Mouse (Mus musculus): ENCODE results near the gene Adamtsl2. TPM values are rescaled to one million over a fixed set of nuclear protein-coding genes. Genes with fewer than 3 reads are reported as not detected.

Adamtsl2 gene
- total and polyA plus RNA-seq, 2 experiments from 2014 or later: 9.3 to 17.0 TPM

DNA sequence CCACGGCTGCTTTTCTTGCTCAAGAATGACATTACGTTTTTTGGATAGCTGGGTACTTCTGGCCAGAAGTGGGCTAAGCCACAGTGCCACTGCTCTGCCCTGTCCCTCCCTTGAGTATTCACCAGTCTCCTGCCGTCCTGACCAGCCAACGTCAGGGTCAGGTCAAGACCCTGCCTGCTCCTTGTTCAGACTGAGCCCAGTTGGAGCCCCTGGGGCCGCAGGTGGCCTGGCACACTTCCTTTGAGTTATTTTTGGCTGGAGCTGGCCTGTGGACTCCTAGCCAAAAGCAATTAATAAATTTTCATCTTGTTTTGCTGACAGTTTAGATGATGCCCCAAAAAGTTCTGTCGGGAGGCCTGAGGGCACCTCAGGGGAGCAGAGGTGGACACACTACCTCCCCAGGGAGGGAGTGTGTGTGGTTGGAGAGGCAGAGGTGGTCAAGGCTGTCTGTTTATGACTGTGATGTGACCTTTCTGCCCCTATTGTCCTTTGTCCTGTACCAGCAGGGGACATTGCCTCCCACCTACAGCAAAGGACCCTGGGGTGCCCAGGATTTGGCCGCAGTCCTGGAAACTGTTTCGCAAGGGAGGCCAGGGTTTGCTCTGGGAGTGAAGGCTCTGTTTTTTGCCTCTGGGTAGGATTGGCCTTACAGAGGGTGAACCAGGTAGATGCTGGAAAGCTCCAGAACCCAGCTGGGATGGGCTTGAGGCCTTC lies 36.9 kb upstream of the Adamtsl2 start:
- DNase-seq (ENCODE audit: low spot score) (no peak), ATAC-seq (ENCODE audit: low FRiP score) (no peak)
- no peak overlapping the region for H3K4me3 ChIP-seq (ENCODE audit: low read depth, low read length)
- TF ChIP-seq CTCF (IDR thresholded peaks at IDR 0.05): no peak
- no peak overlapping the region for H3K9ac ChIP-seq (replicated peaks; ENCODE audit: low read length, poor library complexity, severe bottlenecking)
- no peak overlapping the region for H3K4me2 ChIP-seq (ENCODE audit: low read depth, low read length, poor library complexity, severe bottlenecking)
- H3K27ac ChIP-seq (ENCODE audit: low read depth, low read length): no peak overlapping the region
- no peaks in the 10 kb centered on the region for H3K9me3 ChIP-seq (ENCODE audit: low read length)
- WGBS: 74% methylated on average over 8 of the region's 8 CpGs
- H3K27me3 ChIP-seq (ENCODE audit: insufficient read depth, low read length): no peaks in the 10 kb centered on the region
- H3K36me3 ChIP-seq (ENCODE audit: insufficient read depth, low read length): no peaks in the 10 kb centered on the region
- no peaks in the 10 kb centered on the region for H3K4me1 ChIP-seq (ENCODE audit: insufficient read depth, low read length)

DNA sequence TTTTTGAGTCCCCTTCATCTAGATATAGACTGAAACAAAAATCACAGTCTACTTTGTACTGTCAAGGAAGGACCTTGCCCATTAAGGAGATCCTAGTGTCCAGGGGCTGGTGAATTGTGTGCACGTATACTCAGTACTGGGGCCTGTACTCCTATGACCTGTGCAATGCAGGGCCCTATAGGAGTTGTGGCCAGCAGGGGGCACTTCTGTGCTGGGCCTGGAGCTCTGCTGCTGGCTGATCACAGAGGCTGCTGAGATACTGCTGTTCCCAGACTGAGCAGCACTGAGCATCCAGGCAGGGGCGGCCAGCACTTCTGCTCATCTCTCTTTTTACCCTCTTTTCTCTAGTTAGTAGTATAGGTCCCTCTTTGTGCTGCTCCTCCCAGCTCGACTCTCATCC lies 35.7 kb upstream of the Adamtsl2 start:
- ATAC-seq (ENCODE audit: low FRiP score) (peak; percentile 76), DNase-seq (ENCODE audit: low spot score) (peak; percentile 90)
- TF ChIP-seq CTCF (IDR thresholded peaks at IDR 0.05): peak; percentile 93
- Histone ChIP-seq H3K9me3 (ENCODE audit: low read length) (no peaks in the 10 kb centered on the region), H3K27ac (ENCODE audit: low read depth, low read length) (no peak overlapping the region), H3K27me3 (ENCODE audit: insufficient read depth, low read length) (no peaks in the 10 kb centered on the region), H3K4me1 (ENCODE audit: insufficient read depth, low read length) (no peaks in the 10 kb centered on the region), H3K36me3 (ENCODE audit: insufficient read depth, low read length) (no peaks in the 10 kb centered on the region), H3K4me3 (ENCODE audit: low read depth, low read length) (no peak overlapping the region), H3K4me2 (ENCODE audit: low read depth, low read length, poor library complexity, severe bottlenecking) (no peak overlapping the region), H3K9ac (replicated peaks; ENCODE audit: low read length, poor library complexity, severe bottlenecking) (no peak overlapping the region)
- WGBS: 24% methylated on average over 3 of the region's 3 CpGs

DNA sequence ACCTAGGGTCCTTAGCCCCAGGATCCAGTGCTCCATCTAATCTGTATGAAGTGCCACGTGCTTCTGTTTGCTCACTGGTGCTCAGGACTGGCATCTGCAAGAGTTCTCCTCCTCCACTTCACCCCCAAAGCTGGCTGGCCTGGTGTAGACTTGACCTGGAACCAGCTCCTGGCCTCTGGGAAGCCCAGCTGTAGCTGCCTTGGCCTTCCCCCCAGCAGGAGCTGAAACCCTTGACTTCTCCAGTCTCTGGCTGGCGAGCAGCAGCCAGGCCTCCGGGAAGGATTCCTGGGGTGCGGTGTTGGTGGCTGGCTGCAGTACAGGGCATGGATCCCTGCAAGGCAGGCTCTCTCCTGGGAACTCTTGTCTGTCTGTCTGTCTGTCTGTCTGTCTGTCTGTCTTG lies 35.0 kb upstream of the Adamtsl2 start:
- H3K9ac ChIP-seq (replicated peaks; ENCODE audit: low read length, poor library complexity, severe bottlenecking): no peak overlapping the region
- TF ChIP-seq CTCF (IDR thresholded peaks at IDR 0.05): no peak
- WGBS: 68% methylated on average over 4 of the region's 4 CpGs
- ATAC-seq (ENCODE audit: low FRiP score) (no peak), DNase-seq (ENCODE audit: low spot score) (no peak)
- H3K9me3 ChIP-seq (ENCODE audit: low read length): no peaks in the 10 kb centered on the region
- no peaks in the 10 kb centered on the region for H3K27me3 ChIP-seq (ENCODE audit: insufficient read depth, low read length)
- H3K27ac ChIP-seq (ENCODE audit: low read depth, low read length): no peak overlapping the region
- H3K4me1 ChIP-seq (ENCODE audit: insufficient read depth, low read length): no peaks in the 10 kb centered on the region
- no peak overlapping the region for H3K4me3 ChIP-seq (ENCODE audit: low read depth, low read length)
- H3K36me3 ChIP-seq (ENCODE audit: insufficient read depth, low read length): no peaks in the 10 kb centered on the region
- H3K4me2 ChIP-seq (ENCODE audit: low read depth, low read length, poor library complexity, severe bottlenecking): no peak overlapping the region

DNA sequence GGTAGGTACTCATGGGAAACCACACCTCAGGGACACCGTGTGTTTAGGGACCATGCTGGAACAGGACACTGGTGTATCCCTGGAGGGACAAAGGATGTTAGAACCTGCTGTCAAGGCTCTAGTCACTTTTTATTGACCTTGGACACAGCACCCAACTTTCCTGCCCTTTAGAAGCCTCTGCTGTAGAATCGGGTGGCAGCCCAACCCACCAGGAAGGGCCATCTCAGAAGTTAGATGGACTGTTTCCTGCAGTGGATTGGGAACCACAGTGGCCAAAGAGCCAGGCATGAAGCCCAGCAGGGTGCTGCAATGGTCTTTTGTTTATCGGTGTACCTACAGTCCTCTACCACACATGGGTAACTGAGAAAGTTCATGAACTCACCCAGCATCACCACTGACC lies 34.5 kb upstream of the Adamtsl2 start:
- H3K27me3 ChIP-seq (ENCODE audit: insufficient read depth, low read length): no peaks in the 10 kb centered on the region
- no peak for TF ChIP-seq CTCF (IDR thresholded peaks at IDR 0.05)

GRCm38 (mm10) chr2:27045979-27046770 lies 33.0 kb upstream of the Adamtsl2 start:
- Histone ChIP-seq H3K4me3 (ENCODE audit: low read depth, low read length) (no peak overlapping the region), H3K36me3 (ENCODE audit: insufficient read depth, low read length) (no peaks in the 10 kb centered on the region), H3K27ac (ENCODE audit: low read depth, low read length) (no peak overlapping the region), H3K4me1 (ENCODE audit: insufficient read depth, low read length) (no peaks in the 10 kb centered on the region), H3K9ac (replicated peaks; ENCODE audit: low read length, poor library complexity, severe bottlenecking) (no peak overlapping the region), H3K27me3 (ENCODE audit: insufficient read depth, low read length) (no peaks in the 10 kb centered on the region), H3K9me3 (ENCODE audit: low read length) (no peaks in the 10 kb centered on the region), H3K4me2 (ENCODE audit: low read depth, low read length, poor library complexity, severe bottlenecking) (no peak overlapping the region)
- DNase-seq (ENCODE audit: low spot score): peak; percentile 40
- TF ChIP-seq CTCF (IDR thresholded peaks at IDR 0.05): no peak
- WGBS: 52% methylated on average over 8 of the region's 8 CpGs
- no peak for ATAC-seq (ENCODE audit: low FRiP score)

More for the DNA sequence above, 34.5 kb upstream of the Adamtsl2 start:
- H3K4me2 ChIP-seq (ENCODE audit: low read depth, low read length, poor library complexity, severe bottlenecking): no peak overlapping the region
- DNase-seq (ENCODE audit: low spot score) (no peak), ATAC-seq (ENCODE audit: low FRiP score) (no peak)
- WGBS: 78% methylated on average over 3 of the region's 3 CpGs
- no peak overlapping the region for H3K4me3 ChIP-seq (ENCODE audit: low read depth, low read length)
- H3K4me1 ChIP-seq (ENCODE audit: insufficient read depth, low read length): no peaks in the 10 kb centered on the region
- no peaks in the 10 kb centered on the region for H3K36me3 ChIP-seq (ENCODE audit: insufficient read depth, low read length)
- no peak overlapping the region for H3K27ac ChIP-seq (ENCODE audit: low read depth, low read length)
- no peaks in the 10 kb centered on the region for H3K9me3 ChIP-seq (ENCODE audit: low read length)
- H3K9ac ChIP-seq (replicated peaks; ENCODE audit: low read length, poor library complexity, severe bottlenecking): no peak overlapping the region

- Histone ChIP-seq H3K9me3 (ENCODE audit: low read length) (no peaks in the 10 kb centered on the region), H3K4me3 (ENCODE audit: low read depth, low read length) (no peak overlapping the region), H3K9ac (replicated peaks; ENCODE audit: low read length, poor library complexity, severe bottlenecking) (no peak overlapping the region), H3K4me2 (ENCODE audit: low read depth, low read length, poor library complexity, severe bottlenecking) (no peak overlapping the region), H3K27ac (ENCODE audit: low read depth, low read length) (no peak overlapping the region), H3K27me3 (ENCODE audit: insufficient read depth, low read length) (no peaks in the 10 kb centered on the region), H3K36me3 (ENCODE audit: insufficient read depth, low read length) (no peaks in the 10 kb centered on the region), H3K4me1 (ENCODE audit: insufficient read depth, low read length) (no peaks in the 10 kb centered on the region)
- WGBS: 23% methylated on average over 6 of the region's 6 CpGs
- ATAC-seq (ENCODE audit: low FRiP score) (no peak), DNase-seq (ENCODE audit: low spot score) (no peak)
- no peak for TF ChIP-seq CTCF (IDR thresholded peaks at IDR 0.05)
Measured at GRCm38 (mm10) chr2:27049408-27049807, 29.8 kb upstream of the Adamtsl2 start.

Measured in midbrain, postnatal 0 days (tissue).